Mouse (Mus musculus): Measurements from ENCODE around the gene Tenm3.

Gene Tenm3

DNA sequence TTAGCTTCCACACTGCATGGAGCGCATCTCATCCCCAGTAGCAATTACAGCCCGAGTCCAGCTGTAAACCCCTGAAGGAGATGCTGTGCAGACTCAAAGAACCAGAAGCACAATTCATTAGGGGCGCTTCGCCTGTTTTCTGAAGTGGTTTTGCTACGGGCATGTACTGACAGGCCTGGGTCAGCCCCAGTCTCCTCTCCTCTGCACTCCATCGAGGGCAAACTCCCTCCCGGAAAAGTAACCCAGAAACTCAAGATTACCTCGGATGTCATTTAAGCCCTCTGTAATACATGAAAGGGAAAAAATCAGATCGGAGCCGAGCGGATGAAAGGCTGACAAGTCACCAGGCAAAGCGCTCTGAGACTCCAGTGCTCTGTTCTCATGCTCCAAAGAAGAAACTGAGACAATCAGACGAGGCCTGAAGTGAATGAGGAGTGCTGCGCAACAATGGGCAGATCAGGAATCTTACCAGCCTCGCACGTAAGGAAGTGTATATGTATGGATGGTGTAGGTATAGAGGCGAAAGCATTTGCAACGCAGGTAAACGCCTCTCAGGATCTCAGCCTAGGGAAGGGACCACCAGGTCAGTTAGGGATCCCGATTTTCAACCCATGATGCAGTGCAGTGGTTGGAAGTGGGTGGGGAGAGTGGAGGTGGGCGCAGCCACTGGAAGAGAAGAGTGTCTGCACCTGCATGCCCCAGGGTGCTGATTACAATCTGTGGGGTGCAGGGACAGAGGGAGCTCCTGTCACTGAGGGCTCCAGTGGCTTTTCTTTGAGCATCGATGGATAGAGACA is 387.2 kb downstream of the Tenm3 start:
- no peak for DNase-seq (ENCODE audit: low read depth, low spot score)

DNA sequence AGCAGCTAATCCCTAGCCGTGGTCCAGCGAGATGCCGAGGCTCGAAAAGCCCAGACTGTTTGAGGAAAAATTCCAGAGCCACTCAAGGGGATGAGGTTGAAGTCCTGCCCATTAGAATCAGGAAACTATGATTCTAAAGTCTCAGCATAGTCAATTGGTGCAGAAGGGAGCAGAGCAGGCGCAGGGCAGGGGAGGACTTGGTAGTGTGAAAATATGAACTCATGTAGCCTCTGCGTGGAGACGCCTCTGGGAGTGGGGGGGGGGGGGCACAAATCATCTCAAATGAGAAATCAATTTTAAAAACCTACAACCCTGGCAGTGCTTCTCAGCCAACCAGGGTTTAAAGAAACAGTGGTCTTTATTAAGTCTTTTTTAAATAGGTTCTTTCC is 392.5 kb downstream of the Tenm3 start:
- no peak for DNase-seq (ENCODE audit: low read depth, low spot score)

DNA sequence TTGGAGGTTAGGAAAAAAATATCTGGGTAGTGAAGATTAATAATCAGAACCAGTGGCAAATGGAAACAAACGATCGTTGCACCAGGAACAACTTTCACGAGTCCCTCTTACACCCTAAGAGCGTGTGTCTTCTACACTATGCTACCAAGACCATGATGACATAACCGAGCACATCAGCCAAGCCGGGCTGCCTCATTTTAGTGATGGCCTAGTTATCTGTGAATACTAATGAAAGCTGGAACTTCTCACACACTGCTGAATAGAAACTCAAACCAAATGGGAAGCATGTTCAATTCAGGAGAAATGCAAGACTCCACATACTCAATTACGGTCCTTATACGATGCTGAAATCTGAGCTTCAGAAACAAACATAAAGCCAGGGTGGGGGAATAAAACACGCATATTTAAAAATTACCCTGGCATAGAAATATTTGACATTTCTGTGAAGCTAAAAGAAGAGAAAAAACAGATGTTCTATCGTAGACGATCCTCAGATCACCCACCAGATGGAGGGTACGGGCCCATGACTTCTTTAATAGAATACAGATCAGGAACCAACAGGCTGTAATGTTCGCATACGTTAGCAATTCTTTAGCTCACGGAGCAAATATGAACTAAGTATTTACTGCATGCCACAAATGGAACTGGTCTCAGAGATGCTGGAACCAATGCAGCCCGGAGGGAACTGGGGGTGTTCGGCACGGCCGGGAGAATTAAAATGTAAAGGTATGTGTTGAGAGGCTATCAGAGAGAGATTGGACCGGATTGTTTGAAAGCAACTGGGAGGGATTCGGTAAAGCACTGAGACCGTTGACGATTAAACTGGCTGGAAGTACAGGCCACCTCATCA is 393.1 kb downstream of the Tenm3 start:
- no peak for DNase-seq (ENCODE audit: low read depth, low spot score)

DNA sequence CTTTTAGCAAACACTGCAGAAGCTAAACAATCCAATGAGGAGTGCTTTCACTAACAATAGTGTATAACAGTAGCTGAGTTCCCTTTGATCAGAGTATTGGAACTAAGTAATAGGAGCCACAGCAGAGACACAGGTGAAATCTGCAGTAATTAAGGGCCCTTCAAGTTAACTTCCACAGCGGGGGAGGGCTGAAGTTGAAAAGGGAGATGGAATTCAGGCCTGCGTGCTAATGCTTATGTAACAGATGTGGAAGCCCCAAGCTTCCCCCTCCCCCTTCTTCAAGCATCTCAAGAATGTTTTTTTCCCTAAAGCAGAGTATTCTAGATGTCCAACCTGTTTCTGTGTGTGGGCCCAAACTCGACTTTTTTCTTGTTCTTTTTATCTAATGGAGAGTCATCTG is 394.1 kb downstream of the Tenm3 start:
- DNase-seq (ENCODE audit: low read depth, low spot score) = no peak

DNA sequence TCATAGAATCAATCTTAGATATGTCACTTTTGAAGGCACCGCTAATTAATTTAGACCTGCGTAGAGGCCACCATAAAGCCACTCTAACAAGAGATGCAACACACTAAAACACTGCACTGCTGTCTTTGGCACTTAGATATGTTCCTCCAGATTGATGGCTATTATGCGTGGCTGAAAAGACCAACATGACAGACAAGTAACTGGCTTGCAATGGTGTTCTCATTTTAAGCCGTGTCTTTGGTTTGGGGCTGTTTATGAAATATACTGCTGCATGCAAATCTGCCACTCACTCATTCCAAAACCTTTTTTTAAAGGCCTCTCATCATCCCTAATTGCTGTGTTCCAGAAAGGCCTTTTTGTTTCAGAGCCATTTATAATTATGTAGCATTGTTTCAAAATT is 398.1 kb downstream of the Tenm3 start:
- DNase-seq (ENCODE audit: low read depth, low spot score) = no peak

DNA sequence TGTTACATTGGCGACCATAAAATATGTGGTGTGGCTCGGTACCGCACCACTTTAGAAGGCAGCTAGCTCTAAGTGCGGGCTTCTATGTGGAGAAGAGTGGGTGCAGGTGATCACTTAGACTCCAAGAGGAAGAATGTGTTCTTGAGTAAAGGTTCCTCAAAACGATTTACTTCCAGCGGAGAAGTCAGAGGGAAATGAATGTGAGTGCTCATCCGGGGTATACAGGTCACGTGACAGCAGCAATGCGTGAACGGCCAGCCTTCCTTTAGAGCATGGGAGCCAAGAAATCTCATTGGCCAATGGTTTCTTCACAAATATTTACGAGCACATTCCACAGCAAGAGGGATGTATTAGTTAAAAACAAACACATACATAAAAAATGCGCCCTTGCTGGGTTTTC is 404.3 kb downstream of the Tenm3 start:
- no peak for DNase-seq (ENCODE audit: low read depth, low spot score)

DNA sequence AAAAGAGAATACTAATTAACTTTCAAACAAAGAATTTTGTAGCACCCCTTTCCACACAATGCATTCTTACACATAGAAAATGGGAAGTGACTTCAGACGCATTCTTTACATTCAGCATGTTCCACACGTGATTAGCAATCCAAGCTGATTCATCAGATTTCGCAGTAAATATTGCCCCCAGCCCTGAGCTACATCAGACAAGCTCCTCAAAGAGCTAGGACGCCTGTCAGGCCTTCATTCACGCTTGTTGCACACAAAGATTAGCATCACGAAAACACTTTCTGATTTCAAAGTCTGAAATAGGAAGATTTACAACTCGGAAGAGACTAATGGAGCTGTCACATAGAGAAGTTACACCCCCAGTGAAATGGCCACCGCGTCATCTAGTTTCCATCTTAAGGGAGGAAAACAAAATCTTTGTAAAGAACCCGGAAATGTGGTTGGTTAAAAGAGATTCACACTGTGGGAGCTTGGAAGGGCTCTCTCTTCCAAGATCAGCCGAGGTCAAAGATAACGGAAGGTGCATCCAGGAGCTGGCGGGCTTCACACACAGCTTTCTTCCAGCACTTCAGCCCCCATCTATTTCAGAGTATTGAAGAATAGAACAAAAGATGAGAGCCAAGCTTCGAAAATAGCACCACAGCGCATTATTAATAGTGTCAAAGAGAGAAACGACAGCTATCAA is 406.1 kb downstream of the Tenm3 start:
- DNase-seq (ENCODE audit: low read depth, low spot score) = no peak

DNA sequence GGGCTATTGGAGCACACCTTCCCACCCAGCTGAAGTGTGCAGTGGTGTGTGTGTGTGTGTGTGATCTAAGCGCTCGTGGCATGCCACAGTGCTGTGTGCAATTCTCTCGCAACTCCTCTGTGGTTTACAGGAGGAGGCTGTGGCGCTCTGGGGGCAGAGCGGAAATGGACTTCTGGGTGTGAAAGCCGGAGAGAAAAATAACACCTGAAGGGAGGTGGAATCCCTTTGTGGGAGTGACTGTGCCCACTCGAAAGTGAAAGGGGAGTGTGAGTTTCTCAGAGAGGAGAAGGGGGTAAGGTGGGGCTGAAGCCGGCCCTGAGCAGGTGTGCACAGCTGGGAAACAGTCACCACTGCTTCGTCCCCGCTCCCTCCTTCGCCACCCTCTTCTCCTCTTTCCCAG is 418.6 kb downstream of the Tenm3 start:
- no peak for DNase-seq (ENCODE audit: low read depth, low spot score)

DNA sequence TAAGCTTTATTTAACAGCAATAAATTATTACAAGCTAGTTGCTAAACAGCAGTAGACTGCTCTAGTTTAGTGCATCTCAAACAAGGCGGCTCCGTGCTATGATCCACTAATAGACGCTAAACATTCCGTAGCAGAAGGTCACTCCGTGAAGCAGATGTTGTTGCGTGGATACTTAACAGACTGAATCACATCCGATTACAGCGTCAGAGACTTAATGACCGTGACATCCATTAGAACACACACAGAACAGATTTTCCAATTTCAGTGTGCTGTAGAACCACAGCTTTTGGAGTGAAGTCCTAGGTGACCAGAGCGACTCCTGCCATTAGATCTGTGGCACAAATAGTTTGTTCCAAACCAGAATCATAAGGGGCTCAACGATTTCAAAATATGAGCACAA is 426.0 kb downstream of the Tenm3 start:
- peak; percentile 23 for DNase-seq (ENCODE audit: low read depth, low spot score)

DNA sequence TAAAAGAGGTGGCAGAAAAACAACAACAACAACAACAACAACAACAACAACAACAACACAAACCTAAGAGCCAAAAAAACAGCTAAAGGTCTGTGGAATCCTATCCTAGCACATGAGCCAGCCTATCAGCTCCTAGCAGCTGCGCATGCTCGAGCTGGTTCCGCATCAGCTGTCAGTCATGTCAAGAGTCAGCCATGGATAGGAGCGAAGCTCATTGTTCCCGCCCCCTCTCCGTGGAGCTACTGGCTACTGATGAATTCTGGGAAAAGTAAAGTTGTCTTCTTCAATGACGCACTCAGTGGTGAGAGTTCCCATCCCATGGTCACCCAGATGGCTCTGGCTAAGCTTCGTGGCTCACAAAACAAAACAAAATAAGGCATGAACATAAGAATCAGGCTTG is 432.8 kb downstream of the Tenm3 start:
- DNase-seq (ENCODE audit: low read depth, low spot score) = no peak

DNA sequence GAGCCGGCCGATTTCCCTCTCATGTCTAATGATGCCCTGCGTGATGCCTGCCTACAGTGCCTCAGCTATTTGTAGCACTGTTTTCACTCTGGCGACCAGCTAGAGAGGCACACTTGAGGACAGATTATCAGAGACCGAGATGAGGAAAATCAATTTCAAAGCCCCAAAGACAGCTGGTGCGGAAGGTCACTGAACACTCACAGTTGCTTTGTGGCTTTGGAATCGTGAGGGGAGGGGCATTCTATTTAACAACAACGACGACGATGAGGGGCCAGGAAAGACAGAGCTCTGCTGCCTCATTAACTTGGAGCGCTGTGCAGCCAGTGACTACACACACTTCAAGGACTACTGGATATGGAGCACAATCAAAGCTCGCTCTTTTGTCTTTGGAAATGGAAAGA is 443.2 kb downstream of the Tenm3 start:
- DNase-seq (ENCODE audit: low read depth, low spot score) = no peak

DNA sequence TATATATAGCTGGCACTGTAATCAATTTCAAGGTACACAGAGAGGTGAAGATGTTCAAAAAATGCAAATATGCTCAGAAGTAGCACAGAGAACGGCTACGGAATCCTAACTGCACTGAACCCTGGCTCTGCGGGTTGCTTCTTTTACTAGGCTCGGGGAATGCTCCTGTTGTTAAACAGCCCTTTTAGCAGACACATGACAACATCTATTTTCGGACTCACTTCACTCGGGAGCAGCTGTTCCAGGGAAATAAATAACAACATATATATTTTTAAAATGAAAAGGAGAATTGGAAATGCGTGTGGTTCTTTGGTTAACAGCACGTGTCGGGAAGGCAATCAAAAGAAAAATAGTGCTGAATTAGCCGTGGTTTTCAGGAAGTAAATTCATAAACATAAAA is 457.9 kb downstream of the Tenm3 start:
- DNase-seq (ENCODE audit: low read depth, low spot score) = no peak

DNA sequence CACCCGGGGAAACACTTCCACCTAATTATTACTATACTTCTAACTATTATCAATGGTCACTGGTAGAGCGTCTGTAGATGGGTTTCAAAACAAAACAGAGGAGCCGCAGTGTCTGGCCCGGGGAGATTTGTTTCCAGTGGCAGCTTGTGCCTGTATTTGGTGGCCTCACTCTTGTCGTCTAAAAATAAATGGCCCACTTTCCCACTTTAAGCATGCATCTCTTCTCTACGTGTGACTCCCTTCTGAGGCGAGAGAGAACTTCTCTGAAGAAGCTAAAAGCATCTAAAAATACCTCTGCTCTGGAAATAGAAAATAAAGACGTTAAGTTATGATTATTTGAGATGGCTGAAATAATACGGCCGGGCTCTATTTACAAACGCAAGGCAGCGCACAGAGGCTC is 463.7 kb downstream of the Tenm3 start:
- no peak for DNase-seq (ENCODE audit: low read depth, low spot score)

DNA sequence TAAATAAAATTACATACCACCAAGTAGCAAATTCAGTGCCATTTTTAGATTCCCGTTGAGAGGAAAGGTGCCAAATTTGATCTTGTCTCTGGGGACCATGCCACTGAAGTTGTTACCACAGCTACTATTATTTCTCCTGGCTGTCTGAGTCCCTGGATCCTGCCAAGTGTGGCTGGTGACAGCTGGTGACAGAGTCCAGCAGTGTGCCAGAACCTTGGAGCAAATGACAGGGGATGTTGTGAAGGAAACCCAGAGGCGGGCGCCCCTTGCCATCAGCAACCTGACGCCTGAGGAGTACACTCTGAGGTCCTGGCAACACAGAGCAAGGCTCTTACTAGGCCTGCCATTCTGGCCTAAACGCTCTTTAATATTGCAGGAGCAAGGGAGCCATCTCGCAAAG is 467.0 kb downstream of the Tenm3 start:
- DNase-seq (ENCODE audit: low read depth, low spot score) = no peak

DNA sequence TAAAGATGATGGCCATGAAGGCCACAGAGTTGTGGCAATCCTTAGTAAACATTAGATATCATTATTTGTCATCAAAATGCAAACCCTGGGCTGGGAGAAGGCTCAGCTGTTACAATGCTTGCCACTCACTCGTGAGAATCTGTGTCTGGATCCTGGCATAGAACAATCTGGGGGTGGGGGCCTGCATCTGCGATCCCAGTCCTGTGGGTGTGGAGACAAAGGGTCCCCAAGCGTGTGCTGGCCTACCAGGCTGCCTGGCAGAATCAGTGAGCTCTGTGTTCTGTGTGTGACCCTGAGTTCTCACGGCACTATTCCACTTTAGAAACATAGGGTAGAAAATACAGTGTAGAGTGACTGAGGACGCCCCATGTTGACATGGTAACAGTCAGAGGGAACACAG is 468.6 kb downstream of the Tenm3 start:
- no peak for DNase-seq (ENCODE audit: low read depth, low spot score)

DNA sequence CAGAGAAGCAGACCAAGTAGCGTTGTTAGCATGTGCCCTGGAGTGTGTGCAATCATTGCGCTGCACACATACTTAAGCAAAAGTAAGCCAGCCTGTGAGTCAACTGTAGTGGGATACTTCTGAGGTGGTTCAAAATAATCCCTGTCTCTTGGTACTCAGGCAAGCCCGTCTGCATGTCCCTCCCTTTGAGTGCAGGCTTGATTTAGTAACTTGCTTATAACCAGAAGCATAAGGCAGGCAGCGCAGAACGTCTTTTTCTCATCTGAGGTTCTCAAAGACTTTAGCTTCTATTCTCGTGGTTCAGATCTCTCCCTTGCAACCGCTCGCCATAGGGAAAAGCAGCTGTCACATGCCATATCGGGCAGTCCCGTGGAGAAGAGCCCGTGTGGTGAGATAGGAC is 470.3 kb downstream of the Tenm3 start:
- no peak for DNase-seq (ENCODE audit: low read depth, low spot score)

DNA sequence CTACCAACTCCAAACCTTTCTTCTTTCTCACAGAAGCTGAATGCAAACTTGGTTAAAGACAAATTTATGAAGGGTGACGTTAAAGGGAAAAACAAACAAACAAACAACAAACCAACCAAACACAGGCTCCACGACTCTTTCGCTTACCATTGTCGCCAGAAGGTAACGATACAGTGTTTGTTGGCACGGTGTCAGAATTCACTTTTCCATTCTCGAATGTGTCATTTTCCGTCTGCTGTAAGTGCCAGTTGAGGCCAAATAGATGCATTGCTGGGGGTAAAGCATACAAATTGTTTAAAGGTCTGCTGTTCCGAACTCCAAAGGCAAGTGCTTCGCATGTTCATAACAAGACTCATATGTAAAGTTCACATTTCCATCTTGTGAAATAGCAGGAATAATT is 476.6 kb downstream of the Tenm3 start:
- DNase-seq (ENCODE audit: low read depth, low spot score) = no peak

DNA sequence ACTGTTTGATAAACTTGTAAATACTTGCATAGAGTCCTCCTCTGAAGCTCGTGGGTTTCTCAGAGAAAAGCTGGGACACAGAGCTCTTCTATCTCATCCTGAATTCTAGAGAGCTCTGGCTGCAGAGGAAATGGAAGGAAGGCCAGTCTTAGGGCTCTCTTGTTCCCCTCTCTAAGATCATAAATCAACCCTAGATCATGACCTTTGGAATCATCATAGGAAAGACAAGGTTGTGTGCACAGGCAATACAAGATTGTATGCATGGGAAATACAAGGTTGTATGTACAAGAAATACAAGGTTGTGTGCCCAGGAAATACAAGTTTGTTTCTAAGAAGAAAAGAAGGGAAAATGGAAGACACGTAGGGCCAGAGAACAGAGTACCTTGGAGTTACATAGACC is 486.9 kb downstream of the Tenm3 start:
- no peak for DNase-seq (ENCODE audit: low read depth, low spot score)

DNA sequence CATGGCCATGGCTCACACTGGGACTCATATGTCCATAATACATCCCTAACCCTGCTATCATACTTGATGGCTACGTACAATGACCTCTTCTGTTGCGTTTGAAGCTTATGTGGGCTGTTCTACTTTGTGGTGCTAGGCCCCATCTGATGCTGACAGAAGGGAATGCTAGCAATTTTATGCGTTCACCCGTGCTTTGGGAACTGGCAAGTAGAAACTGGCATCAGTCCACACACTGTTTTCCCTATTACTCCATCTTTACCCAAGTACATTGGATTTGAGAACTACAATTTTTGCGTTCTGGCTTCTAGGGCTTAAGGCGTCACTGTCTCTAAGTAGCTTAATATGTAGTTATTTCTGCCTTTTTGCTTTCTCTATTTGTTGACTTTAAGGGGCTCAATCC is 490.3 kb downstream of the Tenm3 start:
- no peak for DNase-seq (ENCODE audit: low read depth, low spot score)

DNA sequence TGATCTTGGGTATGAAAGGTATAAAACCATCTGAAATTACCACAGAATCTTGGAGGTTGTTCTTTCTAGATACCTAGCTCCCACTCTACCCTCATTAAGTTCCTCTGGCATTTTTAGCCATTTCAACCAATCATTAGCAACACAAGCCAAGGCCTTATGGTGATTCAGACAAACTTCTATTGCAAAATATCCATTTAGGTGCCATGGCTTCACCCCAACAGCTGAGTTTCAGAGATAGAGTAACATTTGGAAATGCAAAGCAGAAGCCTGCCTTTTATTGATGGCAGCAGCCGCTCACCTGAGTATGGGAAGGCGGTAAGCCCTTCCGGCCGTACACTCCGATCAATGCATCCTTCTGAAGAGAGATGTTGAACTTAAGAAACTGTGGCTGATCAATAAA is 494.9 kb downstream of the Tenm3 start:
- no peak for DNase-seq (ENCODE audit: low read depth, low spot score)

DNA sequence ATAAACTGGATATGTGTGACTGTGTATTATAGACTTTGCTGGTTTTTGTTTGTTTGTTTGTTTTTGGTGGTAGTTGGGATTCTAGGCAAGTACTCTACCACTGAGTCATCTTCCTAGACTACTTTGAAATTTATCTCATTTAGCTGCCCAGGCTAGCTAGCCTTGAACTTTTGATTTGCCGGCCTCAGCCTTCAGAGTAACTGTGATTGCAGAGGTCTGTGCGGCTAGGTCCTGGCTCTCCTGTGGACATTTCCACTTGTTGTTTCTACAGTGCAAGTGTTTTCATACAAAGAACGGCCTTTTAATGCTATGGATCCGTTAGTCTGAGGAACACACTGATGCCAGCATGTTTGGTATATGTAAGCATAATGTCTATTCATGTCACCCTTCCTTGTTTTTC is 495.4 kb downstream of the Tenm3 start:
- DNase-seq (ENCODE audit: low read depth, low spot score) = no peak

DNA sequence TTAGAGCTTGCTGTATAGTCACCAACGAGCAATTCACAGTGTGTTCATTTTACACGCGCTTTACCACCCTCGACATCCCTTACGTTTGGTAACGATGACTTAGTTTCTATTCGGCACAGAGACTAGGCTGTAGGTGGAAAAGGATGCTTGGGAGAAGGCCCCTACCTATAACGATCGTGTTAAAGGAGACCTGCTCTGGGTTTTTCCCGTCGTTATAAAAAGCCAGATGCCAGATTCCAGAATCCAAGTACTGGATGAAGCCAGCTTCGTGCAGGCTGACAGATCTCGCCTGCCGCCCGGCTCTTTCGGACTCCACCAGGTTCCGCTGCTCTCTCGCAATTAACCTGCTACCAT is 500.7 kb downstream of the Tenm3 start:
- DNase-seq (ENCODE audit: low read depth, low spot score) = no peak
